Mouse (Mus musculus) testis, adult 2 months (tissue): ENCODE results near the gene Eya3. TPM values are rescaled to one million over a fixed set of nuclear protein-coding genes. Genes with fewer than 3 reads are reported as not detected.

Experiments
- H3K27ac ChIP-seq: fragments of 200-500 bp; 2 replicates; pipeline ENCODE4 v1.5.1; 2012; ENCODE audit warnings: low read depth, low read length; ENCODE audit not compliant: control insufficient read depth, insufficient read depth
- H3K27me3 ChIP-seq: fragments of 200-500 bp; 2 replicates; pipeline ENCODE4 v1.6.1; 2012; ENCODE audit warnings: mild to moderate bottlenecking, low read length, moderate library complexity; ENCODE audit not compliant: control insufficient read depth, insufficient read depth
- H3K36me3 ChIP-seq: fragments of 200-500 bp; 2 replicates; pipeline ENCODE4 v1.6.1; 2012; ENCODE audit warnings: mild to moderate bottlenecking, low read length; ENCODE audit not compliant: control insufficient read depth, insufficient read depth
- H3K4me1 ChIP-seq: fragments of 200-500 bp; 2 replicates; pipeline ENCODE4 v1.6.1; 2012; ENCODE audit warnings: low read length; ENCODE audit not compliant: control insufficient read depth, insufficient read depth
- H3K4me3 ChIP-seq: fragments of 200-500 bp; 2 replicates; pipeline ENCODE4 v1.5.1; 2012; ENCODE audit warnings: low read depth, mild to moderate bottlenecking, low read length, moderate library complexity, mixed read lengths; ENCODE audit not compliant: control insufficient read depth
- CTCF ChIP-seq: fragments of 200-500 bp; IDR thresholded peaks from 2 replicates; pipeline ENCODE4 v1.5.1; 2012; ENCODE audit warnings: low read depth, mild to moderate bottlenecking, inconsistent platforms, low read length, moderate library complexity; ENCODE audit not compliant: control insufficient read depth, insufficient read depth, insufficient replicate concordance
- POLR2A ChIP-seq: fragments of 200-500 bp; IDR thresholded peaks from 2 replicates; pipeline ENCODE4 v1.6.1; 2012; ENCODE audit warnings: low read depth, mild to moderate bottlenecking, inconsistent platforms, low read length, moderate library complexity; ENCODE audit not compliant: control insufficient read depth
- polyA plus RNA-seq: library from polyadenylated mRNA; depleted of rRNA; stranded (reverse); fragments of >200 nt; gene quantifications from 2 replicates; pipeline ENCODE4 v1.2.3, GENCODE M21; 2012

Gene Eya3
- polyA plus RNA-seq, 1 experiment: 65.2 TPM

DNA sequence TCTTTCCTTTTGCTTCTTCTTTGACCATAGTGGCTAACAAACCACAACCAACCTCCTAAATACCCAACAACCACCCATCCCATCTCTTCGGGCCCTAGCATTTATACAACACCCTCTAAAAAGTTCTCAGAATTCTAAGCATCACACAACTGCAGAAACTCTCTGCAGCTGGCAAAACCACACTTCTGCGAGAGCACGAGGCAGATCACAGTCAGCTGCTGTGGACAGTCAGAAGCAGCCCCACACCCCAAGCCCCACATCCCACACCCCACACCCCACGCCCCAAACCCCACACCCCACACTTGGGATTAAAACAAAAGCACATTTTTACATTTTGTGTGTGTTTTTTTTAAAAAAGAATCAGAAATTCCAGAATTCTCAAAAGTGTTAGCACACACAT lies 35.3 kb upstream of the Eya3 start:
- H3K4me3 ChIP-seq: no peak overlapping the region
- H3K4me1 ChIP-seq: no peaks in the 10 kb centered on the region
- H3K36me3 ChIP-seq: no peaks in the 10 kb centered on the region
- no peak for TF ChIP-seq CTCF
- TF ChIP-seq POLR2A: no peak
- H3K27me3 ChIP-seq: no peaks in the 10 kb centered on the region
- no peak overlapping the region for H3K27ac ChIP-seq

- TF ChIP-seq CTCF (no peak), POLR2A (no peak)
- Histone ChIP-seq H3K36me3 (no peaks in the 10 kb centered on the region), H3K4me1 (no peaks in the 10 kb centered on the region), H3K27me3 (no peaks in the 10 kb centered on the region), H3K4me3 (no peak overlapping the region), H3K27ac (no peak overlapping the region)
Measured at GRCm38 (mm10) chr4:132605816-132606215, 33.0 kb upstream of the Eya3 start.

- Histone ChIP-seq H3K36me3 (no peaks in the 10 kb centered on the region), H3K4me1 (peaks cover 3% of the 10 kb centered on the region; the same call in 1 of the 2 replicates), H3K27me3 (no peaks in the 10 kb centered on the region), H3K4me3 (no peak overlapping the region), H3K27ac (no peak overlapping the region)
- TF ChIP-seq CTCF: no peak
- TF ChIP-seq POLR2A: no peak
Measured at GRCm38 (mm10) chr4:132608147-132608546, 30.6 kb upstream of the Eya3 start.

DNA sequence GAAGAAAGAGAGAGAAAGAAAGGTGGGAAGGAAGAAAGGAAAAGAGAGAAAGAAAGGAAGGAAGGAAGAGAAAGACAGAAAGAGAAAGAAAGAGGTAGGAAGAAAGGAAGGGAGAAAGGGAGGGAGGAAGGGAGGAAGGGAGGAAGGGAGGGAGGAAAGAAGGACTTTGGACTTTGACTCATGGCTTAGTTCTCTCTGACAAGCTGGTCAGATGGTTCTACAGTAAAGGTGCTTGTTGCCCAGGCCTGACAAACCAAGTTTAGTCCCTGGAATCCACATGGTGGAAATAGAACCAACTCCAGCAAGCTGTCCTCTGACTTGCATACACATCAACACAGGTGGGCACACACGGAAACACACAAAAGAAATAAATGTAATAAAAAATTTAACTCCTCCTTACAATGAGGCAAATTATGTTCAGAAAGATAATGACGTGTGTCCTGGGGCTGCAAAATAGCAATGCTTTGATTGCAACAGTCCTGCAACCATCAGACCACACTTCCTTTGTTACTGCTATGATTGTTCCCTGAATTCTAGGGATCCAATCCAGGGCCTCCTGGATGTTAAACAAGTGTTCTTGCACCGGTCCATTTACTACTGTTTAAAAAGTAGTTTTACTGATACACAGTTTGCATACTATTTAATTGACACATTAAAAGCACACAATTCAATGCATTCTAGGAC lies 28.3 kb upstream of the Eya3 start:
- Histone ChIP-seq H3K36me3 (no peaks in the 10 kb centered on the region), H3K4me3 (no peak overlapping the region), H3K27ac (no peak overlapping the region), H3K4me1 (peaks cover 3% of the 10 kb centered on the region; the same call in 1 of the 2 replicates), H3K27me3 (no peaks in the 10 kb centered on the region)
- no peak for TF ChIP-seq POLR2A
- TF ChIP-seq CTCF: no peak

- H3K27me3 ChIP-seq: no peaks in the 10 kb centered on the region
- peak overlapping the region; percentile 14 for H3K4me3 ChIP-seq
- no peak for TF ChIP-seq CTCF
- TF ChIP-seq POLR2A: no peak
- no peaks in the 10 kb centered on the region for H3K36me3 ChIP-seq
- no peak overlapping the region for H3K27ac ChIP-seq
- peaks cover 3% of the 10 kb centered on the region; the same call in 1 of the 2 replicates for H3K4me1 ChIP-seq
Measured at GRCm38 (mm10) chr4:132611320-132611719, 27.5 kb upstream of the Eya3 start.

DNA sequence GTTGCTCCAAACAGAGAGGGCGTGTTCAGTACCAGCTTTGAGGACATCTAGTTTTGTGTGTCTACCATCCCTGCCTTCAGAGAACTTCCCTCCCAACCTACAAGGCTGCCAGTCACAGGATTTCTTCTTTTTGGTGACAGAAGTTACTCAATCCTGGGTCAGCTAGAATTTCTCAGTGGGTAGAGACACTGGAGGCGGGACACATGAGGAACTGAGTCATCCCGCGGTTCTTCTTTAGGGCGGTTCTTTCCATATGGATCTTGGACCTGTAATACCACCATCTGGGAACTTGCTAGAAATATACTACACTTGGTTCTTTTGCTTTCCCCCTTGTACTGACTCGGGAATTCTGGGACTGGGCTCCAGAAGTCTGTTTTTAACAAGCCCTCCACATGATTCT lies 20.9 kb upstream of the Eya3 start:
- no peaks in the 10 kb centered on the region for H3K36me3 ChIP-seq
- no peaks in the 10 kb centered on the region for H3K27me3 ChIP-seq
- no peaks in the 10 kb centered on the region for H3K4me1 ChIP-seq
- no peak overlapping the region for H3K27ac ChIP-seq
- TF ChIP-seq CTCF (no peak), POLR2A (no peak)
- no peak overlapping the region for H3K4me3 ChIP-seq

DNA sequence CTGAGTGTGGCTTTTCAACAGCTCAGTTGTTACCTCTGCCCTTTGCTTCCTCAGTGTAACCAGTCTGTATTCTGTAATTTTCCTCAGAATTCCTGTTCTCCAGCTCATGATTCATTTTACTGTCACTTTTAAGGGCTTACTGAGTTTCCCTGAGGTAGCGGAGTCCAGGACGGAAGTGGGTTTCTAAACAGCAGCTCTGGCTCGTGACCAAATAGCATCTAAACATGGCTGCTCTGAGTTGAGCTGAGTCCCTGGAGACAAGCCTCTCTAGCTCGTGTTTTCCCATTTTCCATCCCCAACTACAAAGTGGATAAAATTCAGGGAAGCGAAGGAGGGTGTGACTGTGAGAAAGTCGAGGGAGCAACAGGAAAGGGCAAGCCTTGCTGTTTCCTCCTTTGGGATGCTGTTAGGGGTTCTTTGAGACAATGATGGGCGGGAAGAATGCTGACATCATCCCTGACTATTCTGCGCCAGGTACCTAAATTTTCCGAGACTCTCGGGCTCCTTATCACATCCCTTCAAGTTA lies 19.9 kb upstream of the Eya3 start:
- no peaks in the 10 kb centered on the region for H3K27me3 ChIP-seq
- H3K4me1 ChIP-seq: no peaks in the 10 kb centered on the region
- TF ChIP-seq CTCF: no peak
- TF ChIP-seq POLR2A: no peak
- H3K27ac ChIP-seq: no peak overlapping the region
- H3K36me3 ChIP-seq: no peaks in the 10 kb centered on the region
- no peak overlapping the region for H3K4me3 ChIP-seq
